Mouse (Mus musculus): ENCODE results near the gene Golga7b. TPM values are rescaled to one million over a fixed set of nuclear protein-coding genes. Genes with fewer than 3 reads are reported as not detected.

The Golga7b gene
- polyA plus RNA-seq, 1 experiment from 2014 or later: 3.2 TPM

DNA sequence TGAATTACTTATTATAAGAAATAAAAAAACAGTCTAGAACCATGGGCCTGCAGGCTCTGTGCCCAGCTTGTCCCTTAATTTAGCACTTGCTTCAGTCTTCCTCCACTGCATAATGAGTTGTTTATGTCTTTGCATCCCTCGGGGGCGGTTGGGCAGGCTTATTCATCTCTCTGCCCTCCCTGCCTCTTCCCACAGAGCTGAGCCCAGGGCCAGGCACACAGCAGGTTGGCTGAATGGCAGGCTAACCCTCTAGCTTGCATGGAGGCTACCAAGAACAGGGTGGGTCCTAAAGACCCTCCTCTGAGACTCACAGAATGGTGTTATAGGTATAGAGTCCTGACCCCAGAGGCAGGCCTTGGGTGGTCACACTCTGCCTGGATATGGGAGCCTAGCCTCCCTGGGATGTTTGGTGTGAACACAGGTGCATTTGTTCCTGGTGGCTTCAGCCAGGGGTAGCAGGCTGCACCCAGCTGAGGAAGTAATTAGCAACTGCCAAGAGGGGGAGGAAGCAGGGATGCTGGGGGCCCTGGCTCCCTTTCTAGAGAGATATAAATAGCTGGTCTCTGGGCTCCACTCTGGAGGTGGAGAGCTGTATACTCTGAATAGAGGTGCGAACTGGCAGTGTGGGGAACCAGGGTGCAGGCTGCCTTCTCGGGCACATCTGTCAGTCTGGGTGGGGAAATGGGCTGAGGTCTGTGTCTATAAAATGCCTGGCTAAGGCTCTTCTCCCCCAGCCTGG, 9.6 kb upstream of the Golga7b start:
- peak; percentile 45; the same call in 1 of the 2 replicates for ATAC-seq (ENCODE audit: low read depth)
- WGBS: 25% methylated on average over 4 of the region's 4 CpGs

DNA sequence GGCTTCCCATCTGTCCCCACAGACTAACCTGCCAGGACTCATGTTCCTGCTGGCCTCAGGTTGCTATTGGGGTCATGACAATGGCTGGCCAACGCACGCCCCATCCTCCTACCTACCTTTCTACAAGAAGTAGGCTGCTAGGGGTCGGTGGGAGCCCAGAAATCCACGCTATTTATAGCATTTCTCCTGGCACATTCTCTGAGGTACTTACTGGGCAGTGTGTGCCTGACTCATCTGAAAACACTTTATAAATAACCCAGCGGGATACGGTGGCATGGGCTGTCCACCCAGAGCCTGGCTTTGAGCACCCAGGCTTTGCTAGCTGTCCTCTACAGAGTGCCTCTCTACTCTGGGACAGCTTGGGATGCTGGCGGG, 9.0 kb upstream of the Golga7b start:
- no peak overlapping the region for H3K4me2 ChIP-seq (ENCODE audit: low read depth, low read length)
- DNase-seq (ENCODE audit: low spot score) (no peak), ATAC-seq (ENCODE audit: low read depth) (no peak)
- no peaks in the 10 kb centered on the region for H3K36me3 ChIP-seq (ENCODE audit: control insufficient read depth, insufficient read depth, low read length)
- no peaks in the 10 kb centered on the region for H3K9me3 ChIP-seq (ENCODE audit: control insufficient read depth, low read length)
- H3K27ac ChIP-seq (replicated peaks; ENCODE audit: low read depth, low read length): no peak overlapping the region
- H3K4me3 ChIP-seq (ENCODE audit: low read depth, low read length): no peak overlapping the region
- peaks cover 5% of the 10 kb centered on the region; the same call in 1 of the 2 replicates for H3K4me1 ChIP-seq (ENCODE audit: control insufficient read depth, insufficient read depth, low read length)
- no peaks in the 10 kb centered on the region for H3K27me3 ChIP-seq (replicated peaks; ENCODE audit: control insufficient read depth, insufficient read depth, low read length)
- no peak overlapping the region for H3K9ac ChIP-seq (ENCODE audit: low read depth, low read length)
- 61% methylated on average over 7 of the region's 7 CpGs for WGBS

More for the DNA sequence above, 9.6 kb upstream of the Golga7b start:
- Histone ChIP-seq H3K4me2 (ENCODE audit: low read depth, low read length) (no peak overlapping the region), H3K9me3 (ENCODE audit: control insufficient read depth, low read length) (no peaks in the 10 kb centered on the region), H3K27ac (replicated peaks; ENCODE audit: low read depth, low read length) (no peak overlapping the region), H3K4me3 (ENCODE audit: low read depth, low read length) (no peak overlapping the region), H3K27me3 (replicated peaks; ENCODE audit: control insufficient read depth, insufficient read depth, low read length) (no peaks in the 10 kb centered on the region), H3K9ac (ENCODE audit: low read depth, low read length) (no peak overlapping the region), H3K36me3 (ENCODE audit: control insufficient read depth, insufficient read depth, low read length) (no peaks in the 10 kb centered on the region), H3K4me1 (ENCODE audit: control insufficient read depth, insufficient read depth, low read length) (peaks cover 5% of the 10 kb centered on the region; the same call in 1 of the 2 replicates)
- DNase-seq (ENCODE audit: low spot score): peak; percentile 27

DNA sequence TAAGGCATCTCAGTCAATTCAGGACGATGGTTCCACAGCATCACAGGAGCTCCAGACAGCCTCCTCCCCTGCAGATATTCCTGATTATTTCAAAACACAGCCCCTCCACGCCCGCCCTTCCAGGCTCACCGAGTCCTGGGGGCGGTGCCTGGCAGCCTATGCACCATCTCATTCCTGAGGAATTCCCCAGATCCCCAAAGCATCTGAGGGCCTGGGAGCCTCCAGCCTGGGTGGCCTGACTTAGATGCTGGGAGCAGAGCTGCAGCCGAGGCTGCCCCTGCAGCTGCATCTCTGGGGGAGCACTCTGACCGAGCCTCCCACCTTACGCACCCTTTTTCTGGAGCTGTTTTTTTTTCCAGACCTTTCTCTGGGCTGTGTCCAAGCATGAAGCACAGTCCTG, 6.5 kb upstream of the Golga7b start:
- H3K4me3 ChIP-seq (ENCODE audit: low read depth, low read length): no peak overlapping the region
- no peaks in the 10 kb centered on the region for H3K9me3 ChIP-seq (ENCODE audit: control insufficient read depth, low read length)
- no peak for DNase-seq (ENCODE audit: low spot score)
- no peak overlapping the region for H3K4me2 ChIP-seq (ENCODE audit: low read depth, low read length)
- no peak for ATAC-seq (ENCODE audit: low read depth)
- WGBS: 33% methylated on average over 7 of the region's 8 CpGs
- H3K4me1 ChIP-seq (ENCODE audit: control insufficient read depth, insufficient read depth, low read length): peaks cover 5% of the 10 kb centered on the region; the same call in 1 of the 2 replicates
- H3K9ac ChIP-seq (ENCODE audit: low read depth, low read length): no peak overlapping the region
- H3K27ac ChIP-seq (replicated peaks; ENCODE audit: low read depth, low read length): no peak overlapping the region
- H3K27me3 ChIP-seq (replicated peaks; ENCODE audit: control insufficient read depth, insufficient read depth, low read length): no peaks in the 10 kb centered on the region
- H3K36me3 ChIP-seq (ENCODE audit: control insufficient read depth, insufficient read depth, low read length): no peaks in the 10 kb centered on the region

DNA sequence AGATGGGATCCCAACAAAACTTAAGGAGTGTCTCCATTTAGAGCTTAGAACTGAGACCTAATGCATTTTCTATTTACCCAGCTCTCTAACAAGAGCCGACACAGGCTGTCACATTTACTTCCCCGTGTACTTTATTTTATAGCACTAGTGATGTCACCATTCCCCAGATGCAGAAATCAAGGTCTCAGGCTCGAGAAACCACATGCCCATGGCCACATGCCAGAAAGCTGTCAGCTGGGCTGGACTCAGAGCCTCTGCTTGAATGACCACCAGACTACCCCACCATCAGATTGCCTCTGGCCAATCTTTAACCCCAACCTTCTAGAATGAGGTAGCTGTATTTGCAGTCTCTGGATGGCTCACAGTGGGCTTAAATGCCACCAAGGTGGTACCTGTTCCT, 4.0 kb upstream of the Golga7b start:
- ATAC-seq (ENCODE audit: low read depth) (no peak), DNase-seq (ENCODE audit: low spot score) (no peak)
- 59% methylated on average over 3 of the region's 3 CpGs for WGBS
- Histone ChIP-seq H3K36me3 (ENCODE audit: control insufficient read depth, insufficient read depth, low read length) (no peaks in the 10 kb centered on the region), H3K27me3 (replicated peaks; ENCODE audit: control insufficient read depth, insufficient read depth, low read length) (no peaks in the 10 kb centered on the region), H3K4me1 (ENCODE audit: control insufficient read depth, insufficient read depth, low read length) (peaks cover 5% of the 10 kb centered on the region; the same call in 1 of the 2 replicates), H3K9me3 (ENCODE audit: control insufficient read depth, low read length) (no peaks in the 10 kb centered on the region), H3K27ac (replicated peaks; ENCODE audit: low read depth, low read length) (no peak overlapping the region), H3K4me3 (ENCODE audit: low read depth, low read length) (no peak overlapping the region), H3K9ac (ENCODE audit: low read depth, low read length) (no peak overlapping the region), H3K4me2 (ENCODE audit: low read depth, low read length) (no peak overlapping the region)

DNA sequence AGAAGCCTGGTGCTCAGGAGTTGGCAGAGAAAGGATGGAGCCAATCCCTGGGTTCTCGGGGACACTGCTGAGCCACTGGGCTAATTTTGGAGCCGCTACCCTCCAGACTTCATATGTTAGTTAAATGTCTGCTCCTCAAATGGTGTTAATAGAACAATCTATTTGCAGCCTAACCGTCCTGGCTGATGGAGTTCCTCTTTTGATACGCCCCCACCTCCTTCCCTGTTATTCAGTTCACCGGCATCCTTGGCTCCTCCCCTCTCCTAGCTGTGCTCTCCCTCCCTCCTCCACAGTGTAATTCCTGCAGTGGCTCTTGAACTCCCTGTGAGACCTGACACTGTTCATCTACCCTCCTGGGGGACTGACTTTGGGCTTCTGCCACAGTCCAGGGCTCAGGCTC, 748 bp upstream of the Golga7b start:
- Histone ChIP-seq H3K4me2 (ENCODE audit: low read depth, low read length) (no peak overlapping the region), H3K27me3 (replicated peaks; ENCODE audit: control insufficient read depth, insufficient read depth, low read length) (no peaks in the 10 kb centered on the region), H3K4me1 (ENCODE audit: control insufficient read depth, insufficient read depth, low read length) (no peaks in the 10 kb centered on the region), H3K36me3 (ENCODE audit: control insufficient read depth, insufficient read depth, low read length) (no peaks in the 10 kb centered on the region), H3K4me3 (ENCODE audit: low read depth, low read length) (no peak overlapping the region), H3K27ac (replicated peaks; ENCODE audit: low read depth, low read length) (no peak overlapping the region), H3K9me3 (ENCODE audit: control insufficient read depth, low read length) (no peaks in the 10 kb centered on the region), H3K9ac (ENCODE audit: low read depth, low read length) (no peak overlapping the region)
- DNase-seq (ENCODE audit: low spot score) (no peak), ATAC-seq (ENCODE audit: low read depth) (no peak)
- WGBS: 51% methylated on average over 5 of the region's 5 CpGs

DNA sequence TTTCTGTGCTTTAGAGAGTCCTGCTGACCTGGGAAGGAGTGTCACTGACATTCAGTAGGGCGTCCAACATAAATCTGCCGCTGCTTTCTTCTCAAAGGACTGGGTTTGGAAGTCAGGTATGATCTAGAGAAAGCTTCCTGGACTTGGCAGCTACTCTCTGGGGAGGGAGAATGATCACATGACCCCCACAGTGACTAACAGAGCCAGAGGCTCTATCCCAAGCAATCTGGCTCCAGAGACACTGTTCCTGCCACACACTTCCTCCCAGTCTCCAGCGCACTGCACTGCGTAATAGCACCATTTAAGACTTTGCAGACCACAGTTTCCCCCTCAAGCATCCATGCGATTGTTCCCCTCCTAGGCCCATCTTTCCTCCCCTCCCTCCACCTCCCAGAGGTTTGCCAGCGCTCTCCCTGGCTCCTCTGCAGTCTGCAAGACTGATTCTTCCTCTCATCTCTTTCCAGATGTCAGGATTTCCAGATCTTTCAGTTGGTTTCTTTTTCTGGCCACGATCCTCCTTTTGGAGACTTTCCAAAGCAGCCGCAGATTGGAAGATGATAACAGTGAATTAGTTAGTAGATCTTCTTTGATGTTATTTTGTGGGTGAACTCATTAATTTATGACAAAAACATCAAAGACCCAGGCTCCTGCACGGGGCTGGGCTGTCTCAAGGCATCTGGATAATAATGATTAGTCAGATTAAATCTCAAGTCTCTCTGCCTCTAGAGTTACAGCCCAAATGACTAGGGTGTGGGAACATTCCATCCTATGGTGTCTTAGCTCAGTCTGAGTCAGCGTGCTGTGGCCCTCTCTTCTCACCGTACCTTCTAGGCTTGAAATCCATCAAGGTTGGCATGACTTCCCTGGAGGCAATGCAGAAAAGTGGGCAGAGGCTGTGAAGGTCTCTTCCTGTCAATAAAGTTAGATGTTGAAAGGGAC, 2.9 kb downstream of the Golga7b start:
- no peaks in the 10 kb centered on the region for H3K36me3 ChIP-seq (ENCODE audit: control insufficient read depth, insufficient read depth, low read length)
- no peaks in the 10 kb centered on the region for H3K9me3 ChIP-seq (ENCODE audit: control insufficient read depth, low read length)
- no peak overlapping the region for H3K27ac ChIP-seq (replicated peaks; ENCODE audit: low read depth, low read length)
- WGBS: 55% methylated on average over 11 of the region's 11 CpGs
- no peak overlapping the region for H3K4me2 ChIP-seq (ENCODE audit: low read depth, low read length)
- H3K4me1 ChIP-seq (ENCODE audit: control insufficient read depth, insufficient read depth, low read length): no peaks in the 10 kb centered on the region; the same call in 1 of the 2 replicates
- H3K4me3 ChIP-seq (ENCODE audit: low read depth, low read length): no peak overlapping the region
- no peak for DNase-seq (ENCODE audit: low spot score)
- ATAC-seq (ENCODE audit: low read depth): no peak; the same call in 1 of the 2 replicates
- H3K9ac ChIP-seq (ENCODE audit: low read depth, low read length): no peak overlapping the region
- peaks cover 15% of the 10 kb centered on the region for H3K27me3 ChIP-seq (replicated peaks; ENCODE audit: control insufficient read depth, insufficient read depth, low read length)

DNA sequence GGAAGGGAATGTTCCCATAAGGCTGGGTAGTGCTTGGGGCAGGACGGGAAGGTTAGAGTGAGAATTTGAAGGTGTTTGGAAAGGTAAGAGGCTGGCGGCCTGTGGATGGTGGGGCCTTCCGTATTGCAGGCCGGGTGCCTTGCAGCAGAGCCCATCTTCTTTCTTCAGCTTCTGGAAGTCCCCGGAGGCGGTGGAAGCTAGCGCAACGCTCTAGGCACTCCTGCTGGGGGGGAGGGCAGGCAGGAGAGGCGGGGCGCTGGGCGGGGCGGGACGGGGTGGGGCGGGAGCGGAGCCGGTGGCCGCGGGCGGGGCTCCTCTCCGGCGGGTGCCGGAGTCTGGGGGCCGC, 8.0 kb downstream of the Golga7b start:
- Histone ChIP-seq H3K27ac (replicated peaks; ENCODE audit: low read depth, low read length) (no peak overlapping the region), H3K27me3 (replicated peaks; ENCODE audit: control insufficient read depth, insufficient read depth, low read length) (peaks cover 21% of the 10 kb centered on the region), H3K9ac (ENCODE audit: low read depth, low read length) (0 out of 2 replicates have a peak overlapping the region, but pooled peaks have one; percentile 25), H3K36me3 (ENCODE audit: control insufficient read depth, insufficient read depth, low read length) (no peaks in the 10 kb centered on the region), H3K4me3 (ENCODE audit: low read depth, low read length) (peak overlapping the region; percentile 34), H3K4me1 (ENCODE audit: control insufficient read depth, insufficient read depth, low read length) (peaks cover 4% of the 10 kb centered on the region; the same call in 1 of the 2 replicates), H3K9me3 (ENCODE audit: control insufficient read depth, low read length) (no peaks in the 10 kb centered on the region), H3K4me2 (ENCODE audit: low read depth, low read length) (peak overlapping the region; percentile 63)
- ATAC-seq (ENCODE audit: low read depth) (peak; percentile 65), DNase-seq (ENCODE audit: low spot score) (no peak)
- WGBS: under 1% methylated on average over 10 of the region's 23 CpGs

DNA sequence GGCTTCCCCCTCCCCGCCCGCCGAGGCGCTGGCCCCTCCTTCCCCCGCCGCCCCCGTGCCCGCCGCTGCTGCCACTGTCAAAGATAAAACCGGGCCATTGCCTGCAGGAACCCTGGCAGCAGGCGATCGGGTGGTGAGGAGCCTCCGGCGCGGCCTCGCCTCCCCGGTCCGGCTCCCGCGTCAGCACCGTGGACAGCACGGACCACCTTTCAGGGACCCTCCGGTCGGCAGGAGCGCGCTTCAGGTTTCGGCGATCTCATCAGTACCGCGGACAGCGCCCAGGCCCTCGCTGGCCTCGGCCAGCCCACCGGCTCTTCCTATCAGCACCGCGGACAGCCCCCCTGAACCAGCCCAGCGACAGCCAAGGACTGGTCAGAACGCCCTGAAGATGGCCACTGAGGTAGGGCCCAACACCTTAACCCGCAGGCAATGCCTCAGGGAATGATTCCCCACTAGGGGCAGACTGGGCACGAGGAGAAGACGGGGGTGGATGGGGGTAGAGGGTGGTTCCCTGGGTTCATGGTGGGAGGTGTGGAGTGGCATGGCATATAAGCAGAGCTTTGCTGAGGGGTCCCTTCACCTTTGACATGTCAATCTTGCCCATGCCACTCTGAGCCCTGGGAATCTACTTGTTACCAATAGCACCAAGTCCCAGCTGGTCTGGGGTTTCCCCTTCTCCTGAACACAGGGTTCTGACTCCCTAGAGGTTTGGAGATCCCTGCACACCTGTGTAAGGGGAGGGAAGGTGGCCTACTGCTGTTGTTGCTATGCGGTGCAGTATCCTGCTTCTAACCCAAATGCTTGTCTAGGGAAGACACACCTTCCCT, 8.6 kb downstream of the Golga7b start:
- peak overlapping the region; percentile 25; the same call in 1 of the 2 replicates for H3K9ac ChIP-seq (ENCODE audit: low read depth, low read length)
- peaks cover 21% of the 10 kb centered on the region for H3K27me3 ChIP-seq (replicated peaks; ENCODE audit: control insufficient read depth, insufficient read depth, low read length)
- 4% methylated on average over 32 of the region's 42 CpGs for WGBS
- H3K4me3 ChIP-seq (ENCODE audit: low read depth, low read length): peak overlapping the region; percentile 34
- no peak overlapping the region for H3K27ac ChIP-seq (replicated peaks; ENCODE audit: low read depth, low read length)
- no peaks in the 10 kb centered on the region for H3K36me3 ChIP-seq (ENCODE audit: control insufficient read depth, insufficient read depth, low read length)
- peaks cover 4% of the 10 kb centered on the region; the same call in 1 of the 2 replicates for H3K4me1 ChIP-seq (ENCODE audit: control insufficient read depth, insufficient read depth, low read length)
- DNase-seq (ENCODE audit: low spot score) (peak; percentile 95), ATAC-seq (ENCODE audit: low read depth) (peak; percentile 92)
- peak overlapping the region; percentile 63 for H3K4me2 ChIP-seq (ENCODE audit: low read depth, low read length)
- H3K9me3 ChIP-seq (ENCODE audit: control insufficient read depth, low read length): no peaks in the 10 kb centered on the region

All from embryonic facial prominence, embryonic 14.5 days (tissue).